Mouse (Mus musculus) kidney, adult 2 months (tissue): Measurements from ENCODE around the gene Cped1.

Experiments
- CTCF ChIP-seq: fragments of 200-500 bp; conservative IDR thresholded peaks from 2 replicates; pipeline ENCODE4 v1.5.1; 2011; ENCODE audit warnings: low read depth, mild to moderate bottlenecking, control low read depth, low read length, moderate library complexity, mixed read lengths; ENCODE audit not compliant: insufficient read depth, insufficient read length
- POLR2A ChIP-seq: fragments of 200-500 bp; IDR thresholded peaks from one replicate; pipeline ENCODE4 v1.6.1; 2011; ENCODE audit warnings: low read depth, low read length, control low read depth

DNA sequence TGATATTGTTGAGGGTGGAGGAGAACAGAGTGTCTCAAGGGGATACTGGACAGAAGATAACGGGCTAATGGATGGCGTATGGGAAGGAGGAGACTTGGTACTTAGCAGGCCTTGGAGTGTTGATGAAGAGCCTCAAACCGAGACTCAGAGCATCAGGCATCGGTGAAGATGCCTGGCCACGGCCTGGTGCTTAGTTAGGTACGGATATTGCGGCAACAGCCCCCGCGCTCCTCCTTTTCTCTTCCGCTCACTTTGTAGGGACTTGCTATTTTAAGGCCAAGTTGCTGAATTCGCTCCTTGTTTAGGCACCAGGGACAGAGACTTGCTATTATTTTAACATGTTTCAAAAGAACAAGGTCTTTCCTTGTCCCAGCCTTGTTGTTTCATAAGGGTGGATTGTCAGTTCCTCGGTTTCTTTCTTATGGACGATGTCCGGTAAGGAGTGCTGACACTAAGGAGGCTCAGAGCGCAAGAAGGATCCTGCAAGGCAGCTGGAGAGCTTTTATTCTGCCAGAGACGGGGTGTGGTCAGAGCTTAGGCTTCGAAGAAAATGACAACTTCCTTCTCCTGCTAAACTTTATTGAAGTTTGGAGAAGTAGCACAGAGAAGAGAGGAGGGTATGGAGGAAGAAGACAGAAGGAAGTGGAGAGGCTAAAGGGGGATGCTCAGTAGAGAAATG, 16.9 kb downstream of the Cped1 start:
- TF ChIP-seq CTCF = no peak
- no peak for TF ChIP-seq POLR2A
